Mouse (Mus musculus) effector memory CD4-positive, alpha-beta T cell, adult 5 months (primary cell): Measurements from ENCODE around the gene Huwe1. TPM values are rescaled to one million over a fixed set of nuclear protein-coding genes. Genes with fewer than 3 reads are reported as not detected.

ENCODE experiments used
- polyA plus RNA-seq: library from polyadenylated mRNA; unstranded; fragments of 100-300 nt; shearing (Covaris generic); gene quantifications from one replicate; pipeline ENCODE4 v1.2.1, GENCODE M21; 2017

Huwe1 gene
- polyA plus RNA-seq = 51.3 TPM

DNA sequence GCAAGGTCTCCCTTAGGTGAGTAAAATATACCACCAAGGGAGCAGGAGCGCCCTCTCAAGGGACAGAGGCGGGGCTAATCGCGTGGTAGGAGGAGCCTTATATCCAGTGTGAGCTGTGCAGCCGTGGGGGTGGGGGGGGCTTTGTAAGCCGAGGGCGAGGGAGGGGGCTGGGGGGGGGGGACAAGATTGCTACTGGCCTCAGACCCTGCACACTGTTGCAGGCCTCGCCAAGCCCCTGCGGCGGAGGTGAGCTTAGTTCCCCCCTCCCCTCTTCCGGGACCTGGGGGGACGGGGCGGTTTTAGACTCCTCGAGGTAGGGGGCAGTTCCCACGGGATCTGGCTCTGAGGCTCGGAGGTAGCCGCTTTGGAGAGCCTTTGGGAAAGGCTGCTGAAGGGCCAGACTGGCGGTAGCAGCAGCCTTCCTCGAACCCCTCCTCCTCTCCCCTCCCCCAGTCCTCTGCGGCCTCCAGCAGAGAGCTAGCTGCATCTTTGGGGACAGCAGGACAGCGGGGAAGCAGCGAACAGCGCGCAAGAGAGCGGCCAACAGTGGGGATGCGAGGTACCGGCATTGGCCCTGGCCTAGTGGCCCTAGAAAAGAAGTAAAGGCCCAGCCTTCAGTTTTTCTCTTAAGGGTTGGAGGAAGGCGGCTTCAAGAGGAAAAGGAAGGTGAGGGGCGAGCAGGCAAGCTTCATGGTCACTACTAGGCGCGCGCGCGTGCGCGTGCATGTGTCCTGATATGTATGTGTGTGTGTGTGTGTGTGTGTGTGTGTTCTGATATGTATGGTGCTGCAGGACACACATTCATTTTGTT lies at the start of gene Huwe1:
Huwe1 (plus strand) TSS at position 107 of the 811 bp plus-strand sequence.

Other genes with a start within 250 kb of the Huwe1 start
- gene Hsd17b10, start 201.0 kb downstream of the Huwe1 start, polyA plus RNA-seq = 49.7 TPM
- 1.2 TPM for gene Ribc1, start 215.5 kb downstream of the Huwe1 start, polyA plus RNA-seq
- gene Smc1a, start 215.6 kb downstream of the Huwe1 start, polyA plus RNA-seq = 62.0 TPM